Mouse (Mus musculus) hindbrain, embryonic 11.5 days (tissue): ENCODE results near the gene Noc3l. TPM values are rescaled to one million over a fixed set of nuclear protein-coding genes. Genes with fewer than 3 reads are reported as not detected.
A peak's percentile ranks its signal among the peaks of the same experiment; 100 is the strongest.

Experiments
- ATAC-seq: fragments of 200-750 bp; cut with Nextera tagmentation; 2 replicates; pipeline ENCODE4 v1.8.0; 2017; ENCODE audit warnings: mild to moderate bottlenecking, moderate TSS enrichment, moderate library complexity; ENCODE audit not compliant: low FRiP score
- DNase-seq: peaks from one replicate; pipeline ENCODE4 v3.0.0-alpha.2; 2015; ENCODE audit warnings: low spot score
- H3K27ac ChIP-seq: fragments of 300-500 bp; sonication (generic); 2 replicates; pipeline ENCODE4 v1.5.1; 2014; ENCODE audit warnings: mild to moderate bottlenecking, low read depth, low read length
- H3K27me3 ChIP-seq: fragments of 300-500 bp; sonication (generic); 2 replicates; pipeline ENCODE4 v1.6.1; 2014; ENCODE audit warnings: mild to moderate bottlenecking, low read length, moderate library complexity, mixed read lengths; ENCODE audit not compliant: control insufficient read depth, insufficient read depth
- H3K36me3 ChIP-seq: fragments of 300-500 bp; sonication (generic); 2 replicates; pipeline ENCODE4 v1.6.1; 2014; ENCODE audit warnings: mild to moderate bottlenecking, low read length, moderate library complexity, mixed read lengths; ENCODE audit not compliant: control insufficient read depth, insufficient read depth
- H3K4me1 ChIP-seq: fragments of 300-500 bp; sonication (generic); replicated peaks from 2 replicates; pipeline ENCODE4 v1.6.1; 2014; ENCODE audit warnings: low read length, mixed read lengths; ENCODE audit not compliant: control insufficient read depth, insufficient read depth
- H3K4me2 ChIP-seq: fragments of 300-500 bp; sonication (generic); replicated peaks from 2 replicates; pipeline ENCODE4 v1.6.1; 2014; ENCODE audit warnings: mild to moderate bottlenecking, low read depth, low read length
- H3K4me3 ChIP-seq: fragments of 300-500 bp; sonication (generic); 2 replicates; pipeline ENCODE4 v1.5.1; 2014; ENCODE audit warnings: low read depth, low read length
- H3K9ac ChIP-seq: fragments of 300-500 bp; sonication (generic); 2 replicates; pipeline ENCODE4 v1.6.1; 2014; ENCODE audit warnings: low read depth, low read length
- H3K9me3 ChIP-seq: fragments of 300-500 bp; sonication (generic); 2 replicates; pipeline ENCODE4 v1.6.1; 2016; ENCODE audit warnings: low read length; ENCODE audit not compliant: control insufficient read depth
- WGBS: fragments of 180-500 bp; shearing (Covaris S2); extraction: QIAGEN DNeasy Blood & Tissue Kit; methylation state at CpG from one replicate; pipeline ENCODE4 v1.1.7; 2014; 5-methylcytosine and 5-hydroxymethylcytosine counted together
- polyA plus RNA-seq: library from polyadenylated mRNA; unstranded; fragments of >200 nt; fragmentation: Nextera tagmentation; extraction: Ambion mirVana; gene quantifications from 2 replicates; pipeline ENCODE4 v1.2.1, GENCODE M21; 2014

Noc3l gene
- polyA plus RNA-seq, 1 experiment from 2014 or later = 12.6 TPM

DNA sequence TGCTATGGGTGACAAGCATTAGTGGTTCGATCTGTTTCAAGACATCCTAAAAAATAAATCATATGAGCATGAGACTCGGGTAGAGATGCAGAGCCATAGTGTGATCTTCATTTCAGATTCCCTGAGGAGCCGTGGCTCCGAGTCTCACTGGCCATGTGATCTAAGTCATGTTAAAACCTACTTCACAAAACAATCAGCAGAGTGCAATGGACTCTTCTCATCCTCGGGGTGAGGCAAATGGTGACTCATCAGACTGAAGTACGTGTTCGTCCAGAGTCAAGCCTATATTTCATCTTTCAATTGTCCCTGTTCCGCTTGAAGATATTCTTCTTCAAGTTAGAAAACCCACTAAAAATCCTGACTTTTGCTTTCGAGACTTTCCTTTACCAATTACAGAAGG lies 35.5 kb downstream of the Noc3l start:
- ATAC-seq = no peak
- no peak for DNase-seq
- Histone ChIP-seq H3K27ac (no peak overlapping the region), H3K9ac (no peak overlapping the region), H3K9me3 (no peaks in the 10 kb centered on the region), H3K27me3 (no peaks in the 10 kb centered on the region), H3K4me1 (no peaks in the 10 kb centered on the region), H3K36me3 (no peaks in the 10 kb centered on the region), H3K4me3 (no peak overlapping the region), H3K4me2 (no peak overlapping the region)
- 89% methylated on average over 9 of the region's 9 CpGs for WGBS

DNA sequence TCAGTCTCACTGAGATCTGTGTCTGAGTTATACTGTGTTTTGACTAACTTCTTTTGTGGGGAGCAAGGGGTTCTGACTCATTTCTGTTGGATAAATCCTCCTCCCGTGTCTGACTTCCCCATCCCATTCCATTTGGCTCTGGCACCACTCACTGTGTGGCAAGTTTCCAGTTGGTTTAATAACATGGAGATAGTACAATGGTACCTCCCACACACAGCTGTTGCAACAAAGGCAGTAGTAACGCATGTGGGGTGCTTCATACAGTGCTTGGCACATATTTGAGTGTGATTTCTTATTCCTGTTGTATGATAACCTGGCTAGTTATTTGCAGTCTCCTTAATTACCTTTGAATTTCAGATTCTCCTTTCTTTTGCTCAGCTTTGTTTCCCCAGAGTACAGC lies 40.2 kb downstream of the Noc3l start:
- Histone ChIP-seq H3K4me2 (no peak overlapping the region), H3K9ac (no peak overlapping the region), H3K4me1 (no peaks in the 10 kb centered on the region), H3K36me3 (no peaks in the 10 kb centered on the region), H3K27ac (no peak overlapping the region), H3K27me3 (no peaks in the 10 kb centered on the region), H3K4me3 (no peak overlapping the region), H3K9me3 (no peaks in the 10 kb centered on the region)
- no peak for ATAC-seq
- DNase-seq = no peak
- 76% methylated on average over 2 of the region's 2 CpGs for whole genome bisulfite sequencing

DNA sequence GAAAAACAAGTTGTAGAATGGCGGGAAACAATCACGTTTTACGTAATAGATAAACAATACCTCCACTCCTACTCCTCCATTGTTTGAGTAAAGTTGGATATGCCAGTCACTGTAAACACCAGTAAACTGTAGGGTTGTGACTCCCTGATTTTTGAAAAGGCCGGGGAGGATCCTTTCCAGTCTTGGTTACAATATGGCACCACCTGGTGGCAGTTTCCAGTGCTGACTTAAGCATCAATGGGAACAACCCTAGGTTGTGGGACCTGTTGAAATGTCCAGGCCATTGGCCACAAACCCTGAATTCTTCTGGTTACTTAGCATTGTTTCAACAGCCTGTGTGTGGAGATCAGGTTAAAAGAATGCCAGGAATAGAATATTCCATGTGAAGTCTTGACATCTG lies 43.5 kb downstream of the Noc3l start:
- Histone ChIP-seq H3K27me3 (no peaks in the 10 kb centered on the region), H3K4me1 (no peaks in the 10 kb centered on the region), H3K9me3 (no peaks in the 10 kb centered on the region), H3K4me3 (no peak overlapping the region), H3K4me2 (no peak overlapping the region), H3K36me3 (no peaks in the 10 kb centered on the region), H3K27ac (no peak overlapping the region), H3K9ac (no peak overlapping the region)
- no peak for ATAC-seq
- WGBS = 63% methylated on average over 4 of the region's 4 CpGs
- DNase-seq = peak; percentile 70

GRCm38 (mm10) chr19:38766306-38766705 lies 52.7 kb downstream of the Noc3l start:
- Histone ChIP-seq H3K9me3 (no peaks in the 10 kb centered on the region), H3K36me3 (no peaks in the 10 kb centered on the region), H3K9ac (no peak overlapping the region), H3K4me1 (no peaks in the 10 kb centered on the region), H3K27ac (no peak overlapping the region), H3K4me2 (no peak overlapping the region), H3K27me3 (no peaks in the 10 kb centered on the region), H3K4me3 (no peak overlapping the region)
- WGBS = 79% methylated on average over 2 of the region's 2 CpGs
- DNase-seq (no peak), ATAC-seq (no peak)

DNA sequence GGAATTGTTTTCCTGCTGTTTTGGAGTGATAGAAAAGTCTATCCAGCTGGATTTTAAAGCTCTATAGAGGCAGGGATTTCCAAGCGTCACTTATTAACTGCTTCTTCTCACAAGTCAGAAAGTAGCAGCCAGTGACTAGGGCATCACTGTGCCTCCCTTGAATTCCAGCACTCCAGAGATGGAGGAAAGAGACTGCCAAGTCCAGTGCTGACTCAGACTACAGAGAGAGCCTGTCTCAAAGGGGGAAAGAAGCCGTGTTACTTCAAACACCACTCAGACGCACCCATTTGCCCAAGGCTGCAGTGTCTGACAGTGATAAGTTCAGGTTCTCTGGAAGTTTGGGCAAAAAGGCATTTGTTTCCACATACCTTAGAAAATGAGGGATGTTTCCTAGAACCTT lies 58.6 kb downstream of the Noc3l start:
- 88% methylated on average over 3 of the region's 3 CpGs for WGBS
- H3K9me3 ChIP-seq = no peaks in the 10 kb centered on the region
- H3K27me3 ChIP-seq = no peaks in the 10 kb centered on the region
- no peaks in the 10 kb centered on the region for H3K36me3 ChIP-seq
- ATAC-seq (no peak), DNase-seq (no peak)
- no peak overlapping the region for H3K4me3 ChIP-seq
- no peak overlapping the region for H3K4me2 ChIP-seq
- no peak overlapping the region for H3K27ac ChIP-seq
- H3K9ac ChIP-seq = no peak overlapping the region
- H3K4me1 ChIP-seq = no peaks in the 10 kb centered on the region

GRCm38 (mm10) chr19:38758685-38759472 lies 60.2 kb downstream of the Noc3l start:
- Histone ChIP-seq H3K27me3 (no peaks in the 10 kb centered on the region), H3K36me3 (no peaks in the 10 kb centered on the region), H3K4me3 (no peak overlapping the region), H3K9me3 (no peaks in the 10 kb centered on the region), H3K27ac (no peak overlapping the region), H3K4me1 (no peaks in the 10 kb centered on the region), H3K4me2 (no peak overlapping the region), H3K9ac (no peak overlapping the region)
- ATAC-seq = no peak
- 91% methylated on average over 7 of the region's 7 CpGs for WGBS
- no peak for DNase-seq

DNA sequence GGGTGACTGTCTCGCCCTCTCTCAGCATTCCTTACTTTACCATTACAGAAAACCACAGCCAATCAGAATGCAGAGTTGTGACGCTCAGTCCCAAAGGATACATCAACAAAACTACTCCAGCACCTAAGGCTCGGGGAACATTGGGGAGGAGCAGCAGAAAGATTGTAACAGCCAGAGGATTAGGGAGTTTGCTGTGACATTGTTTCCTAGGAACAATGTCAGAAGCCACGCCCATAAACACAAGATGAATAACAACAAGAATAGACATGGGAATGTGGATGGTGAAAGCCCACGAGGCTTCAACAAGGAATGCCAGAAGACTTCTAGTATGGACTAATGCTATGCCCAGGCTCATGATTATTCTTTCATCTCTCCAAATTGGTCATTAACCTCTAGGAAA lies 61.0 kb downstream of the Noc3l start:
- no peak for DNase-seq
- H3K4me2 ChIP-seq = no peak overlapping the region
- no peaks in the 10 kb centered on the region for H3K27me3 ChIP-seq
- H3K4me1 ChIP-seq = no peaks in the 10 kb centered on the region
- WGBS = 62% methylated on average over 5 of the region's 5 CpGs
- H3K9me3 ChIP-seq = no peaks in the 10 kb centered on the region
- H3K36me3 ChIP-seq = no peaks in the 10 kb centered on the region
- H3K9ac ChIP-seq = no peak overlapping the region
- no peak overlapping the region for H3K27ac ChIP-seq
- no peak for ATAC-seq
- H3K4me3 ChIP-seq = no peak overlapping the region

GRCm38 (mm10) chr19:38757161-38757560 lies 61.9 kb downstream of the Noc3l start:
- H3K4me1 ChIP-seq = no peaks in the 10 kb centered on the region
- H3K27ac ChIP-seq = no peak overlapping the region
- H3K4me3 ChIP-seq = no peak overlapping the region
- no peak overlapping the region for H3K9ac ChIP-seq
- H3K4me2 ChIP-seq = no peak overlapping the region
- H3K36me3 ChIP-seq = no peaks in the 10 kb centered on the region
- WGBS = 87% methylated on average over 3 of the region's 3 CpGs
- ATAC-seq (no peak), DNase-seq (no peak)
- H3K27me3 ChIP-seq = no peaks in the 10 kb centered on the region
- H3K9me3 ChIP-seq = no peaks in the 10 kb centered on the region

GRCm38 (mm10) chr19:38750192-38750591 lies 68.8 kb downstream of the Noc3l start:
- DNase-seq = no peak
- Histone ChIP-seq H3K27ac (no peak overlapping the region), H3K4me1 (no peaks in the 10 kb centered on the region), H3K4me3 (no peak overlapping the region), H3K27me3 (no peaks in the 10 kb centered on the region), H3K36me3 (no peaks in the 10 kb centered on the region), H3K4me2 (no peak overlapping the region), H3K9ac (no peak overlapping the region), H3K9me3 (no peaks in the 10 kb centered on the region)
- ATAC-seq = no peak
- WGBS = 65% methylated on average over 4 of the region's 4 CpGs
